Mouse (Mus musculus): ENCODE measurements around the gene Efemp1. TPM values are rescaled to one million over a fixed set of nuclear protein-coding genes. Genes with fewer than 3 reads are reported as not detected.

Gene Efemp1
- total RNA-seq (2017), result not detected in 2 replicates

- no peak for ATAC-seq (ENCODE audit: extremely low read depth, insufficient number of reproducible peaks, low FRiP score, poor library complexity, severe bottlenecking)
These were observed at the start of gene Efemp1 for GRCm38 (mm10) chr11:28853102-28853800. Gene Efemp1, plus strand, starts transcription at chr11:28853204.

- ATAC-seq (ENCODE audit: extremely low read depth, insufficient number of reproducible peaks, low FRiP score, poor library complexity, severe bottlenecking), result no peak
These were observed 44.3 kb upstream of the Efemp1 start for GRCm38 (mm10) chr11:28808685-28809084.

- ATAC-seq (ENCODE audit: extremely low read depth, insufficient number of reproducible peaks, low FRiP score, poor library complexity, severe bottlenecking), result no peak
These were observed 41.1 kb upstream of the Efemp1 start for GRCm38 (mm10) chr11:28811874-28812273.

- ATAC-seq (ENCODE audit: extremely low read depth, insufficient number of reproducible peaks, low FRiP score, poor library complexity, severe bottlenecking), result no peak
These were observed 40.4 kb upstream of the Efemp1 start for GRCm38 (mm10) chr11:28812564-28812963.

- no peak for ATAC-seq (ENCODE audit: extremely low read depth, insufficient number of reproducible peaks, low FRiP score, poor library complexity, severe bottlenecking)
These were observed 35.6 kb upstream of the Efemp1 start for GRCm38 (mm10) chr11:28817405-28817804.

- ATAC-seq (ENCODE audit: extremely low read depth, insufficient number of reproducible peaks, low FRiP score, poor library complexity, severe bottlenecking), result no peak
These were observed 26.1 kb upstream of the Efemp1 start for GRCm38 (mm10) chr11:28826950-28827349.

- no peak for ATAC-seq (ENCODE audit: extremely low read depth, insufficient number of reproducible peaks, low FRiP score, poor library complexity, severe bottlenecking)
These were observed 19.2 kb upstream of the Efemp1 start for GRCm38 (mm10) chr11:28833809-28834208.

- no peak for ATAC-seq (ENCODE audit: extremely low read depth, insufficient number of reproducible peaks, low FRiP score, poor library complexity, severe bottlenecking)
These were observed 17.9 kb upstream of the Efemp1 start for GRCm38 (mm10) chr11:28835141-28835540.

GRCm38 (mm10) chr11:28849841-28850240, 3.2 kb upstream of the Efemp1 start:
- no peak for ATAC-seq (ENCODE audit: extremely low read depth, insufficient number of reproducible peaks, low FRiP score, poor library complexity, severe bottlenecking)

- ATAC-seq (ENCODE audit: extremely low read depth, insufficient number of reproducible peaks, low FRiP score, poor library complexity, severe bottlenecking), result no peak
These were observed 1.4 kb upstream of the Efemp1 start for GRCm38 (mm10) chr11:28851645-28852044.

GRCm38 (mm10) chr11:28852361-28852919, 564 bp upstream of the Efemp1 start:
- ATAC-seq (ENCODE audit: extremely low read depth, insufficient number of reproducible peaks, low FRiP score, poor library complexity, severe bottlenecking), result no peak

- ATAC-seq (ENCODE audit: extremely low read depth, insufficient number of reproducible peaks, low FRiP score, poor library complexity, severe bottlenecking), result no peak
These were observed 6.1 kb downstream of the Efemp1 start for GRCm38 (mm10) chr11:28859125-28859524.

GRCm38 (mm10) chr11:28869129-28869528, 16.1 kb downstream of the Efemp1 start:
- no peak for ATAC-seq (ENCODE audit: extremely low read depth, insufficient number of reproducible peaks, low FRiP score, poor library complexity, severe bottlenecking)

GRCm38 (mm10) chr11:28881381-28881976, 28.5 kb downstream of the Efemp1 start:
- no peak for ATAC-seq (ENCODE audit: extremely low read depth, insufficient number of reproducible peaks, low FRiP score, poor library complexity, severe bottlenecking)

GRCm38 (mm10) chr11:28883106-28883505, 30.1 kb downstream of the Efemp1 start:
- ATAC-seq (ENCODE audit: extremely low read depth, insufficient number of reproducible peaks, low FRiP score, poor library complexity, severe bottlenecking), result no peak

- no peak for ATAC-seq (ENCODE audit: extremely low read depth, insufficient number of reproducible peaks, low FRiP score, poor library complexity, severe bottlenecking)
These were observed 36.5 kb downstream of the Efemp1 start for GRCm38 (mm10) chr11:28889538-28889937.

- no peak for ATAC-seq (ENCODE audit: extremely low read depth, insufficient number of reproducible peaks, low FRiP score, poor library complexity, severe bottlenecking)
These were observed 38.5 kb downstream of the Efemp1 start for GRCm38 (mm10) chr11:28891515-28891914.

- ATAC-seq (ENCODE audit: extremely low read depth, insufficient number of reproducible peaks, low FRiP score, poor library complexity, severe bottlenecking), result no peak
These were observed 46.4 kb downstream of the Efemp1 start for GRCm38 (mm10) chr11:28899420-28899819.

- ATAC-seq (ENCODE audit: extremely low read depth, insufficient number of reproducible peaks, low FRiP score, poor library complexity, severe bottlenecking), result no peak
These were observed 51.6 kb downstream of the Efemp1 start for GRCm38 (mm10) chr11:28904596-28904995.

- ATAC-seq (ENCODE audit: extremely low read depth, insufficient number of reproducible peaks, low FRiP score, poor library complexity, severe bottlenecking), result no peak
These were observed 53.3 kb downstream of the Efemp1 start for GRCm38 (mm10) chr11:28906288-28906687.
